Mouse (Mus musculus): ENCODE data around the gene Ttc34.

Gene Ttc34

DNA sequence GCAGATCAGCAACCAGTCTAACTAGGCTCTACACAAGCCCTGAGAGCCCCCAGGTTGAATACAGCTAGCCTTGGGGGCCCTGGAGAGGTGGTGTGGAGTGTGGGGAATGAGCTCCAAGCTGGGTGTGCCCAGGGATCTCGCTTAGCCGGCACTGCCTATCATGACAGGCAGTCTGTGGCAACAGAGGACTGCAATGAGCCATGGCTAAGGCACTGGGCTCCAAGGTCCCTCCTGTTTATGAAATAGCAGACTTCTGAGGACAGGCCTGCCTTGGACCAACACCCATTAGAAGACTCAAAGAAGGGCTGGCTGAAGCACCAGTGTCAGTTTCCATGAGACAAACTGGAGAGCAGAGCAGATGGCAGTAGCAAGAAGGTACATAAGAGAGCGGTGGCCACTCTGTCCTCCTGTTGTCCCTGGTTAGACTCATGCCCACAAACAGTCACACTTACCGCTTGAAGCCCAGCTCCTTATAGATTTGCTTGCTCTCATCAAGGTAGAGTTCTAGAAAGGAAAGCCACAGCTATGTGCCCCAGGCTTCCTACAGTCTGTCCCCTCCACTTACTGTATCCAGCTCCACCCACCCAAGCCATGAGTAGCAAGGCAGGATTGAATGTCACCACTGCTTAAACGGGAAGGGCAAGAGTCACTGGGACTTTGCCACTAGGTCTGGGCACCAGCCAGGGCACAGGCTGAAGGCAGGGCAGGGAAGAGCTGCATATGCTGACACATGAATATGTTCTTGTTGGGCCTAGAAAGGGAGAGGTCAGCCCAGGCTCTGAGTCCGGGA lies 60.6 kb downstream of the Ttc34 start:
- peak; percentile 75 for DNase-seq

DNA sequence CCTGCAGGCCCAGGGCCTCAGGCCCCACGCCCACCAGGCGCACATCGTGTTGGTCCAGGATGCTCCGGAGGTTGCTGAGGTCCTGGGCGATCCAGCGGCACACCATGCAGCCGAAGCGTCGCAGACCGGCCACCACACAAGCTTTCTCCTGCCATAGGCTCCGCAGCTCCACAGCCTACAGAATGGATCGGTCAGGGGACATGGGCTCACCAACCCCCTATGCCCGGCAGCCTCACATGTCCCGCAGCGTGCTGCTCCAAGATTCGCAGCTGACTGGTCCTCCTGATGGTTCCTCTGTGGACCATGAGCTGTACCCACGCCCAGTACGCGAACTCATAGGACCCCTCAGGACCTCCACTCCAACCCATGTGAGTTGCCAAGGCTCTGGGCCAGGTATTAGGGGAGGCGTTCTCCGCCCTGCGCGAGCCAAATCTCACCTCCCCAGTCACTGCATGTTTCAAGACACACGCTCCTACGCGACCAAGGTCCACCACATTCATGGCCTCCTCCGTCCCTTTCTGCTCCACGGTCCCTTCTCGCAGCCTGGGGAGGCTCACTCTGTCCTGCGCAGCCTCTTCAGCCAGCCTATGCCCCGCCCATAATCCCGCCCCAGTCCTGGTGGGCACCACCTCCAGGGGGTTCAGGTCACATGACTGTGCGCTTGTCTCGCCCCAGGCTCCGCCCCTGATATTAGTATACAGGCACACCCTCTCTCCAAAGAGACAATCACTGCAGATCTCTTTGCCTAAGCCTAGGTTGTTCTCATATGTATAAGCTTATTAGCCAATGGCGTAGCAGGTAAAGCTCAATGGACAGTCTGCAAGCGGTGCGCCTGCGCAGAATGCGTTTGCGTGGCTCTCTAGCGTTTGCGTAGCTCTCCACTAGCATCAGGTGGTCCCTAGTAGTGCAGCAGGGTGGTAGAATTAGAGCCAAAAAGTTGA lies 61.5 kb downstream of the Ttc34 start, which contains the start of gene Fam213b:
TSS of gene Fam213b (minus strand) at position 630 of the 941 bp plus-strand sequence.
- peak; percentile 99 for DNase-seq

DNA sequence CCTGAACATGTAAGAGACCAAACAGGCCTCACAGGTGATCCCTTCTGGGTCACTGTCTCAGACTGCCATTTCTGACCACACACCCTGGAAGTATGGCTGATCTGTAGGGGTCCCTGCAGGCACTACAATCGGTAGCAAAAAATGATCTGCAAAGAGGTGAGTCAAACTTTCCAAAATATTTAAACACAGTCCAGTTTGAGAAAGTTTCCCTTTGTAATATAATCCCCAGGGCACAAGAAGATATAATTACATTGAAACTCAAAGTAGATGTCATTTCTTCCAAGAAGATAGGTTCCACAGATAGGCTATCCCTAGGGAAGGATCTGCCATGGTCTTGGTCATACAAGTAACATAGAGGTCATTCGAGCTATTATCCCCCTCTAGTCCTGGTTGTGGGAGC lies 65.1 kb downstream of the Ttc34 start:
- DNase-seq: peak; percentile 52

DNA sequence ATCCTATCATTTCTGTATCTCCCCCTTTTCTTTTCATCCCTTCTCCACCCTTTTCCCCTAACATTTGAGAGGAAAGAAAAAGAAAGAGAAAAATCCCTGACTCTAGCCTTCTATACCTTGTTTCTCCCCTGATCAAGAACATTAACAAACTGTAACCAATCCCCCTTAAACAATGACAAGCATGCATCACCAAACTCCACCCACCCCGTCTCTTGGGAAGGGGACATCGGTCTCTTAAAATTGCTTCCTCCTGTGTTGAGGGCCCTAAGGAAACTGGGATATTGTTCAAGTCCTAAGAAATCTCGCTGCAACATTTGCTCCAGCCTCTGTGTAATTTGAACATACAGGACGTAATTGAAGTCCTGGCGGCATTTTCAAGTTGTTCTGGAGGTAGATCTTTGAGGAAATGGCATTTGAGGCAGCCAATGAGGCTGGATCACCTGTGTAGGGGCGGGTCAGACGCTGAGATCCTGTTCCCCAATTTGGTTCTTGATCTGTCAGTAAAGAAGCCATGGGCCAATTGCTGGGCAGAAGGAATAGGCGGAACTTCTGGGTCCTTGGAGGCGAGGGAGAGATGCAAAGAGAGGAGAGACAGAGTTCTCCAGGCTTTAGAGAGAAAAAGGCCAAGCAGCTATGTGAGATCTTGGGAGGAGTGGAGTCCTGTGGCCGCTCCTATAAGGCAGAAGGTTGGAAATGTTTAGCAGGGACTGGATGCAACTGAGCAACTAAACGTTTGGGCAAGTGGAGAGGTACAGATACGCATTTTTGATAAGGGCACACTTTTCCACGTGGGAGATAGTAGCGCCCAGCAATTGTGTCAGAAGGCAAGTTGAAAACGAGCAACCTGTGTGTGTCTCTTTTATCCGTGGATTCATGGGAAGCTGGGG lies 67.2 kb downstream of the Ttc34 start:
- peak; percentile 98 for DNase-seq

DNA sequence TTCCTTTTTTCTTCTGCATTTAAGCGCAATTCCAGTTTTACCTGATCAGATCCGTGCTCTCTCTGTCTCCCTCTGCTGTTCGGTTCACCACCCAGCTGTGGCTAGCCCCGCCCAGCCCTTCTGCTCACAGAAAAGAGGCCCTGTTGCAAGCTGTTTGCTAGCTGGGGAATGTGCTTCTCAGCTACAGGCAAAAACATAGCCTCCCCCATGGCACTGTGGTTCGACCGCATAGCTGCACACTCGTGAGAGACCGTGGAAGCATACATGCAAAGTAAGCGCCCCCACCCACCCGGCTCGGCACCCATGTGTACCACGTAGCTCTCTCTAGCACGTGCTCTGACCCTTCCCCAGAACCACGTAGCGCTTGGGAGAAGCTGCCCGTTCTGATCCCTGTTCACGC lies 70.6 kb downstream of the Ttc34 start:
- peak; percentile 93 for DNase-seq

DNA sequence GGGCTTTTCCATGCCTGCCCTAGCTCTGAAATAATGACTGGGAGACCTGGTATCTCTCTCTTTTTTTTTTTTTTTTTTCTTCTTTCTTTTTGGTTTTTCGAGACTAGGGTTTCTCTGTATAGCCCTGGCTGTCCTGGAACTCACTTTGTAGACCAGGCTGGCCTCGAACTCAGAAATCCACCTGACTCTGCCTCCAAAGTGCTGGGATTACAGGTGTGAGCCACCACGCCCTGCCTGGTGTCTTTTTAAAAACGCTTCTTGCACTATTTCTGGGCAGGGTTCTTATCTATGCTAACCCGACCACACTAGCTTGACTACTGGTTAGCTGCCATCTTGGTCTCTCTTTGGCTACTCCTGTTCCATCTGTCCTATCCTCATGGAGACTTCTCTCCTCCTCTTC lies 71.2 kb downstream of the Ttc34 start:
- DNase-seq: no peak

DNA sequence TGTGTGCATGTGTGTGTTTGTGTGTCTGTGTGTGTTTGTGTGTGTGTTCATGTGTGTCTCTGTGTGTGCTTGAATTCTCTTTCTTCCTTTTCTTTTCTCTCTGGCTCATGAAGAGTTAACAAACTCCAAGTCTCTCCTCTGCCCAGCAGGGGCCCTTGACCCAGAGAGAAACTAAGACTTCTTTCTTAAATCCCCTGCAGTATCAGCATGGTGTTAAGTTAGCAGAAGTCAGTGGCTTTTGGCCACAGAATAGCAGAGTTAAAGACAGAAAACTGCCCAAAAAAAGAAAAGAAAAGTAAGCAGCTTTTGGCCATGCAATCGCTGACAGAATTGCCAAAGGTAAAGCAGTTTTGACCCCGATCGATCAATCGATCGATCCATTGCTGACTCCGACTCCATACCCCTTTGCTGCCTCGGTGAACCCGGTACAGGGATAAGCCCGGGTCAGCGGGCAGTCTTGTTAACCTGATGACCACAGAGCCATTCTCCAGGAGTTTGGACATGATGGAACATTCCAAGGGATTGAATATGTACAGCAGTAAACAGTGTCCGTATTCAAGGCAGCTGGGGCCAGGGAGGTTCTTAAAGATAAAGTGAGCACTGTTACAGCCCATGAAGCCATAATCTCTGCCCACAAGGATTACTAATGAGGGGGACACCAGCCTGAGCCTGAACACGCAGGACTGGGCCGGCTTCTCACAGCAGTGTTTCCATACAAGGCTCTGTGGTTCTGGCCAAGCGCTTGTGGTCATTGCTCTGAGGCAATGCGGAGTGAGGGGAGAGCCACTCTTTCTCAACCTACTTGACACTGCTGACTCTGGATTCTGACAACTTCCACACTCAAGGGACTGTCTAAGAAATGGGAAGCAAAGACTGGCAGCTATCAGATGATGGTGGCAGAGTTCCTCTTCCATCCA lies 73.6 kb downstream of the Ttc34 start:
- peak; percentile 96 for DNase-seq

DNA sequence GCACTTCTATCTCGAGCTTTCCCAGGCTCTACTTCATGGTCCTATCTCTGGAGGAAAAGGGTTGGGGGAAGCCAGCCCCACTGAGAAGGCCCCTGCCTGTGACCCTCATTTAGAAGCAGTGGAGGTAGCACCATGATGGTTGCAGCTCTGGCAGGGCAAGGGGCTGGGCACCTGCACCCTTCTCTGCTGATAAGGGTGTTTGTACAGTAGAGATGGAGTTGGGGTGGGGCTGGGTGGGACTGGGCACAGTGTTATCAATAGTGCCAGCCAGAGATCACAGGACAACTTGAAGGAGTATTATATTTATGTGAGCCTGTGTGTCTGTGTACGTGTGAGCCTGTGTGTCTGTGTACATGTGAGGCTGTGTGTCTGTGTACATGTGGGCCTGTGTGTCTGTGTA lies 74.4 kb downstream of the Ttc34 start:
- no peak for DNase-seq

DNA sequence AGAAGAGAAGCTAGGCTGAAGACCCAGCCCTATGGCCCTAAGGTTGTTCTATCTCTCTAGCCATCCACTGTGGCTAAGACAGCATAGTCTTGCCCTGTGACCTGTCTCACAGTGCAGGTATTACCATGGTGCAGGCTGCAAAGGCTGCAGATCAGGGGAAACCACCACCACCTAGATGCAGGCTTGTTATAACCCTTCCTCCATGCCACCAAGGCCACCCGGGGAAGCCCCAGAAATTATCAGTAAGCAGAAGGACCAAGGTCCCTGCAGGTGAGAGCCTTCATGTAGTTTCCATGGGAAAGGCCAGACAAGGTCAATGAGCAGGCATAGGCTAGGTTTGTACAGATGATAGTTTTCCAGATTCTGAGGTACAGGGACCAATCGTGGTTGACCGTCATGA lies 76.6 kb downstream of the Ttc34 start:
- DNase-seq: peak; percentile 74

DNA sequence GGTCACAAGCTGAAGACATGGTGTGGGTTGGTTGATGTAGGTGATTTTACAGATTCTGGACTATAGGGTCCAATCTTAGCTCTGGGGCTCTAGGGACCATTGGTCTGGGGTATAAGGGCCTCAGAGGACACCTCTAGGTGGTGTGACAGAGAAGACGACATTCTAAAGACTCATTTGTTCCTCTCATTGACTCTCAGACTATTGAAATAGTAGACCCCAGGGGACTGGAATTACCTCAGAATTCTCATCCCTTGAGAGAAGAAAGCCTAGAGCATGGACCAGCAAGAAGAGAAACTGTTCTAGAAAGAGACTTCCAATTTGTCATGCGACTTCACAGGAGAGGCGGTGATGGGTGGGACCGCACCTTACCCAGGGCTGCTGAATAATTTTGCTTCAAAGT lies 77.0 kb downstream of the Ttc34 start:
- DNase-seq: no peak

DNA sequence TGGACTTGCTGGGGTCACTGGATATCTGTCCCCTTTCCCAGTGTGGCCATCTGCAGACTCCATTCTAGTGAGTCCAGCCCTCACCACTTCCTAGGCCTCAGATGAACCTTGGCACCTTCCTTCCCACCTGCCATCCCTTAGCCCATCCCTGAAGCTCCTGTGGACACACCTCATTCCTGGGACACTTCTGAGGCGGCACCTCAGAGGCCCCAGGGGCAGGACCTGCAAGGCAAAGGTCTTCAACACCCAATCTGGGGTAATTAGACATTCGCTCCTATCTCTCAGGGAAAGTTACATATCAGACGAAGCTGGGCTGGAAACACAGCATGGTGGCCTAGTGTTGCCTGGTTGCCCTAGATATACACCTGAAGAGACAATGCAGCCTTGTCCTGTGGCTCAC lies 77.4 kb downstream of the Ttc34 start:
- peak; percentile 63 for DNase-seq

DNA sequence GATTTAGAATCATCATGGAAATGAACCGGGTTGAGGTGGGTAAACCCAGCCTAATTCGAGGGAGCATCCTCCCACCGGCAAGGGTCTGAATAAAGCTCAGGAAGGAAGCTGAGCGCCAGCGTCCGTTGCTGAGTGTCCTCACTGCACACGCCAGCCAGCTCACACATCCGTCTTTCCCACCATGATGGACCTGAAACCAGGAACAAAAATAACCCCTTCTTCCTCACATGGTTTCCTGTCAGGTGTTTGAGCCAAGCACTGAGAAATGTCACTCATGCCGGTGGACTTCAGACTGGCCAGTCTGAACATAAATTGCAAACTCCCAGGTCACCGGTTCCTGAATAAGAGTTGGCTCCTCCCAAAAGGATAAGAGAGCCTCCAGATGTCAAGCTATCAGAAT lies 78.0 kb downstream of the Ttc34 start:
- peak; percentile 85 for DNase-seq

DNA sequence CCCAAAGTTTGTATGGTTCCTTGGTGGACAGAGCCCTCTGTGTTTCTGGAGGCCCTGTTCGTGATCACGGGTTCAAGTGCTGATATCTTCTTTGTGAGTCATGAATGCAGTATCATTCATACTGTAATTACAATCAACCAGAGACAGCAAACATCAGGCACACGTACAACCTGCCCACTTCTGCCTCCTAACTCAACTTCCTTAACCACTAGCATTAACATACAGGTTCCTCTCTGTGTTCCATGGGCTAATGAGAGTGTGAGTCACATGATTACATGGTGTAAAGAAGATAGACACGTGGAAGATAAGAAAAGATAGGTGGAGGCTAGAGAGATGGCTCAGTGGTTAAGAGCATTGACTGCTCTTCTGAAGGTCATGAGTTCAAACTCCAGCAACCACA lies 79.4 kb downstream of the Ttc34 start:
- no peak for DNase-seq
